Mouse (Mus musculus) gastrocnemius, adult 8-10 months (tissue): ENCODE results near the gene Fibp. TPM values are rescaled to one million over a fixed set of nuclear protein-coding genes. Genes with fewer than 3 reads are reported as not detected.

Experiments
- DNase-seq, 2 experiments: peaks; one replicate each; pipeline ENCODE4 v3.0.0; 2022; ENCODE audit warnings: low spot score in 2 of 2
- total RNA-seq, 4 experiments: library from RNA; stranded (reverse); gene quantifications; 2 replicates each; pipeline ENCODE4 v1.2.4; 2022

The Fibp gene
- total RNA-seq, 4 experiments from 2014 or later = 29.2 to 35.1 (median 32.8) TPM

- DNase-seq = no peak
Observed at GRCm38 (mm10) chr19:5463791-5464562, 3.6 kb downstream of the Fibp start.

- no peak for DNase-seq
Observed at GRCm38 (mm10) chr19:5465037-5465436, 4.6 kb downstream of the Fibp start.

- DNase-seq = no peak
Observed at GRCm38 (mm10) chr19:5466916-5467500, 6.6 kb downstream of the Fibp start.

- no peak for DNase-seq
Observed at GRCm38 (mm10) chr19:5468374-5468773, 8.0 kb downstream of the Fibp start, which contains the start of gene Ctsw. Gene Ctsw, minus strand, starts transcription at chr19:5468507.

GRCm38 (mm10) chr19:5471846-5472245, 11.4 kb downstream of the Fibp start:
- no peak for DNase-seq

GRCm38 (mm10) chr19:5472857-5473256, 12.4 kb downstream of the Fibp start:
- no peak for DNase-seq

GRCm38 (mm10) chr19:5473720-5474119, 13.3 kb downstream of the Fibp start, which contains the start of gene Efemp2:
Gene Efemp2, plus strand, starts transcription at chr19:5473954.
- DNase-seq = peak; percentile 66 to 78

GRCm38 (mm10) chr19:5474281-5475068, 14.1 kb downstream of the Fibp start:
- no peak for DNase-seq

- DNase-seq = no peak
Observed at GRCm38 (mm10) chr19:5475069-5475714, 14.8 kb downstream of the Fibp start.

GRCm38 (mm10) chr19:5477004-5477667, 16.7 kb downstream of the Fibp start:
- no peak for DNase-seq

- no peak for DNase-seq
Observed at GRCm38 (mm10) chr19:5477668-5478300, 17.4 kb downstream of the Fibp start.

- DNase-seq = no peak
Observed at GRCm38 (mm10) chr19:5480016-5480415, 19.6 kb downstream of the Fibp start.

- no peak for DNase-seq
Observed at GRCm38 (mm10) chr19:5481398-5481797, 21.0 kb downstream of the Fibp start.

- no peak for DNase-seq
Observed at GRCm38 (mm10) chr19:5483386-5484359, 23.3 kb downstream of the Fibp start.

- no peak for DNase-seq
Observed at GRCm38 (mm10) chr19:5484496-5484895, 24.1 kb downstream of the Fibp start.

- no peak for DNase-seq
Observed at GRCm38 (mm10) chr19:5485371-5485770, 25.0 kb downstream of the Fibp start.

- no peak for DNase-seq
Observed at GRCm38 (mm10) chr19:5485821-5486220, 25.4 kb downstream of the Fibp start.

- DNase-seq = no peak
Observed at GRCm38 (mm10) chr19:5486286-5486685, 25.9 kb downstream of the Fibp start.

GRCm38 (mm10) chr19:5486771-5487170, 26.4 kb downstream of the Fibp start:
- no peak for DNase-seq
